Mouse (Mus musculus): ENCODE measurements around the gene Slitrk2. TPM values are rescaled to one million over a fixed set of nuclear protein-coding genes. Genes with fewer than 3 reads are reported as not detected.

Gene Slitrk2
- polyA plus RNA-seq (2017; shearing (Covaris generic)): not detected

DNA sequence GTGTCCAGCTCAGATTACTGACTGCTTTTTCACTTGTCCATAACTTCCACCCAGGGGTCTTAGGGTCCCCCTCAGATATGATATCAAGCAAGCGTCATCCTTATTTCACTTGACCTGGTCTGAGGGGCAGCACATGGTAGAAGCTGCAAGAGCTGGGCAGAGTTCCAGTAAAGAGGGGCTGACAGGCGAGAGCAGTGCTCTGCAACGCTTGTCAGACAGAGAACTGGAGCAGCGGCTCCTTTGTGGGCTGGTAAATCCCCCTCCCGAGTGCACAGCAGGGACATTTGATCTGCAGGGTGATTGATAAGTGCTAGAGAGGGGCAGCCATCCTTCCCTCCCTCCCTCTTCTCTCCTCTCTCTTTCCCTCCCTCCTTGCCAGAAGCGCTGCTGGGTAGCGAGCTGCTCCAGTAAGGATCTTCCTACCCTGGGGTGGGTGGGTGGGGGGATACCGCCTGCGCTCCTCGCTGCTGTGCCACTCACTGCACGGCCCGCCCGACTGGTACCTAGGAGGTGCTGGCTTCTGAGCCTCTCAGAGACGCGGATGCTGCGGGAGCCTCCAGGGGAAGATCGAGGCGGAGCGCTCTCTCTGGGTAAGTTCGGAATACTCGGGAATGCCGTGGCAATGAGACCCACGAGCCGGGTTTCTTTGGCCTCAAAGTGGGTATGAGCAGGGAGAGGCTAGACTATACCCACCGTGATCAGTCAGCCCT is at the start of gene Slitrk2:
Slitrk2 (plus strand) TSS at position 408 of the 710 bp plus-strand sequence.

Measured in CD4-positive, CD25-positive, alpha-beta regulatory T cell, adult 9 weeks (primary cell).